Mouse (Mus musculus) C2C12 (cell line): ENCODE measurements around the gene Abcg5.

Experiments
- CTCF ChIP-seq: IDR thresholded peaks from one replicate; pipeline ENCODE4 v1.5.1; 2011; ENCODE audit not compliant: control insufficient read depth, insufficient read depth, insufficient read length
- MAX ChIP-seq: IDR thresholded peaks from one replicate; pipeline ENCODE4 v1.6.1; 2011; ENCODE audit warnings: mild to moderate bottlenecking, control low read depth
- MYOD1 ChIP-seq: IDR thresholded peaks from one replicate; pipeline ENCODE4 v1.6.1; 2011; ENCODE audit warnings: low read depth; ENCODE audit not compliant: control insufficient read depth, insufficient read length
- USF1 ChIP-seq: IDR thresholded peaks from one replicate; pipeline ENCODE4 v1.6.1; 2011; ENCODE audit warnings: low read depth, mild to moderate bottlenecking, control low read depth, moderate library complexity

GRCm38 (mm10) chr17:84637971-84638370 lies 44.8 kb downstream of the Abcg5 start:
- no peak for TF ChIP-seq CTCF
- TF ChIP-seq MAX = no peak
- TF ChIP-seq MYOD1 = no peak
- TF ChIP-seq USF1 = no peak
